Mouse (Mus musculus) midbrain, embryonic 14.5 days (tissue): ENCODE data around the gene Ankrd13b. TPM values are rescaled to one million over a fixed set of nuclear protein-coding genes. Genes with fewer than 3 reads are reported as not detected.

Source experiments
- ATAC-seq: fragments of 200-750 bp; cut with Nextera tagmentation; 2 replicates; pipeline ENCODE4 v1.8.0; 2017; ENCODE audit warnings: moderate number of reproducible peaks, moderate library complexity; ENCODE audit not compliant: low FRiP score, low TSS enrichment
- DNase-seq: peaks from one replicate; pipeline ENCODE4 v3.0.0-alpha.2; 2015
- H3K27ac ChIP-seq: fragments of 300-500 bp; sonication (generic); replicated peaks from 2 replicates; pipeline ENCODE4 v1.5.1; 2014; ENCODE audit warnings: mild to moderate bottlenecking, low read depth, low read length, moderate library complexity
- H3K27me3 ChIP-seq: fragments of 300-500 bp; sonication (generic); 2 replicates; pipeline ENCODE4 v1.6.1; 2014; ENCODE audit warnings: low read length, control low read depth, mixed read lengths; ENCODE audit not compliant: control insufficient read depth, insufficient read depth
- H3K36me3 ChIP-seq: fragments of 300-500 bp; sonication (generic); 2 replicates; pipeline ENCODE4 v1.6.1; 2014; ENCODE audit warnings: low read length, control low read depth; ENCODE audit not compliant: control insufficient read depth, insufficient read depth
- H3K4me1 ChIP-seq: fragments of 300-500 bp; sonication (generic); 2 replicates; pipeline ENCODE4 v1.6.1; 2014; ENCODE audit warnings: mild to moderate bottlenecking, antibody characterized with exemption, low read length, control low read depth; ENCODE audit not compliant: control insufficient read depth, insufficient read depth
- H3K4me2 ChIP-seq: fragments of 300-500 bp; sonication (generic); 2 replicates; pipeline ENCODE4 v1.6.1; 2014; ENCODE audit warnings: mild to moderate bottlenecking, low read length, moderate library complexity
- H3K4me3 ChIP-seq: fragments of 300-500 bp; sonication (generic); replicated peaks from 2 replicates; pipeline ENCODE4 v1.5.1; 2014; ENCODE audit warnings: low read depth, low read length
- H3K9ac ChIP-seq: fragments of 300-500 bp; sonication (generic); replicated peaks from 2 replicates; pipeline ENCODE4 v1.6.1; 2014; ENCODE audit warnings: mild to moderate bottlenecking, low read length, moderate library complexity
- H3K9me3 ChIP-seq: fragments of 300-500 bp; sonication (generic); 2 replicates; pipeline ENCODE4 v1.6.1; 2016; ENCODE audit warnings: low read length, control low read depth, mixed read lengths; ENCODE audit not compliant: control insufficient read depth
- WGBS: fragments of 180-500 bp; shearing (Covaris S2); extraction: QIAGEN DNeasy Blood & Tissue Kit; methylation state at CpG from one replicate; pipeline ENCODE4 v1.1.7; 2014; 5-methylcytosine and 5-hydroxymethylcytosine counted together
- polyA plus RNA-seq: library from polyadenylated mRNA; unstranded; fragments of >200 nt; fragmentation: Nextera tagmentation; extraction: Ambion mirVana; gene quantifications from 2 replicates; pipeline ENCODE4 v1.2.1, GENCODE M21; 2014

The Ankrd13b gene
- polyA plus RNA-seq, 1 experiment from 2014 or later, result 43.7 TPM

- Histone ChIP-seq H3K9ac (no peak overlapping the region), H3K27ac (no peak overlapping the region), H3K4me3 (no peak overlapping the region), H3K27me3 (no peaks in the 10 kb centered on the region), H3K36me3 (peaks cover 45% of the 10 kb centered on the region), H3K4me2 (no peak overlapping the region), H3K9me3 (no peaks in the 10 kb centered on the region), H3K4me1 (no peaks in the 10 kb centered on the region)
- DNase-seq (peak; percentile 74), ATAC-seq (no peak)
- 69% methylated on average over 6 of the region's 6 CpGs for WGBS
These were observed 42.8 kb downstream of the Ankrd13b start for GRCm38 (mm10) chr11:77446628-77447041.

- H3K4me3 ChIP-seq, result no peak overlapping the region
- ATAC-seq, result no peak
These were observed 44.5 kb downstream of the Ankrd13b start for GRCm38 (mm10) chr11:77444939-77445338.

GRCm38 (mm10) chr11:77442186-77443170 lies 47.0 kb downstream of the Ankrd13b start:
- Histone ChIP-seq H3K9me3 (no peaks in the 10 kb centered on the region), H3K4me1 (no peaks in the 10 kb centered on the region), H3K9ac (no peak overlapping the region), H3K4me3 (no peak overlapping the region), H3K36me3 (peaks cover 59% of the 10 kb centered on the region), H3K4me2 (no peak overlapping the region), H3K27ac (no peak overlapping the region), H3K27me3 (no peaks in the 10 kb centered on the region)
- DNase-seq (no peak), ATAC-seq (no peak)
- 87% methylated on average over 7 of the region's 7 CpGs for WGBS

More at GRCm38 (mm10) chr11:77444939-77445338, 44.5 kb downstream of the Ankrd13b start:
- H3K9ac ChIP-seq, result no peak overlapping the region
- no peaks in the 10 kb centered on the region for H3K9me3 ChIP-seq
- H3K36me3 ChIP-seq, result peaks cover 52% of the 10 kb centered on the region
- no peaks in the 10 kb centered on the region for H3K27me3 ChIP-seq
- H3K4me2 ChIP-seq, result no peak overlapping the region
- no peak for DNase-seq
- no peak overlapping the region for H3K27ac ChIP-seq
- 85% methylated on average over 2 of the region's 2 CpGs for WGBS
- H3K4me1 ChIP-seq, result no peaks in the 10 kb centered on the region

- Histone ChIP-seq H3K4me3 (no peak overlapping the region), H3K36me3 (peaks cover 54% of the 10 kb centered on the region), H3K4me1 (no peaks in the 10 kb centered on the region), H3K9me3 (no peaks in the 10 kb centered on the region), H3K27me3 (no peaks in the 10 kb centered on the region), H3K27ac (no peak overlapping the region), H3K4me2 (no peak overlapping the region), H3K9ac (no peak overlapping the region)
- ATAC-seq, result no peak
- WGBS, result 89% methylated on average over 8 of the region's 8 CpGs
- DNase-seq, result no peak
These were observed 48.5 kb downstream of the Ankrd13b start for GRCm38 (mm10) chr11:77441020-77441419.

GRCm38 (mm10) chr11:77440081-77440480 lies 49.4 kb downstream of the Ankrd13b start:
- H3K9ac ChIP-seq, result no peak overlapping the region
- H3K4me3 ChIP-seq, result no peak overlapping the region
- no peaks in the 10 kb centered on the region for H3K9me3 ChIP-seq
- H3K27me3 ChIP-seq, result no peaks in the 10 kb centered on the region
- 88% methylated on average over 9 of the region's 9 CpGs for WGBS
- DNase-seq (no peak), ATAC-seq (no peak)
- no peak overlapping the region for H3K4me2 ChIP-seq
- no peak overlapping the region for H3K27ac ChIP-seq
- peaks cover 54% of the 10 kb centered on the region for H3K36me3 ChIP-seq
- no peaks in the 10 kb centered on the region for H3K4me1 ChIP-seq

GRCm38 (mm10) chr11:77437026-77437425 lies 52.5 kb downstream of the Ankrd13b start:
- H3K4me2 ChIP-seq, result no peak overlapping the region
- no peaks in the 10 kb centered on the region for H3K9me3 ChIP-seq
- no peaks in the 10 kb centered on the region for H3K4me1 ChIP-seq
- H3K27me3 ChIP-seq, result no peaks in the 10 kb centered on the region
- H3K9ac ChIP-seq, result no peak overlapping the region
- H3K4me3 ChIP-seq, result no peak overlapping the region
- no peak for ATAC-seq
- H3K27ac ChIP-seq, result no peak overlapping the region
- no peak for DNase-seq
- H3K36me3 ChIP-seq, result peaks cover 43% of the 10 kb centered on the region
- 92% methylated on average over 2 of the region's 2 CpGs for WGBS

GRCm38 (mm10) chr11:77428446-77428845 lies 61.0 kb downstream of the Ankrd13b start:
- Histone ChIP-seq H3K9ac (no peak overlapping the region), H3K4me1 (no peaks in the 10 kb centered on the region), H3K4me3 (no peak overlapping the region), H3K27ac (no peak overlapping the region), H3K27me3 (no peaks in the 10 kb centered on the region), H3K36me3 (peaks cover 27% of the 10 kb centered on the region), H3K4me2 (no peak overlapping the region), H3K9me3 (no peaks in the 10 kb centered on the region)
- DNase-seq (no peak), ATAC-seq (no peak)
- WGBS, result 91% methylated on average over 1 of the region's 1 CpGs

- no peak overlapping the region for H3K9ac ChIP-seq
- no peaks in the 10 kb centered on the region for H3K4me1 ChIP-seq
- peaks cover 32% of the 10 kb centered on the region for H3K36me3 ChIP-seq
- ATAC-seq (no peak), DNase-seq (no peak)
- no peaks in the 10 kb centered on the region for H3K27me3 ChIP-seq
- no peak overlapping the region for H3K4me2 ChIP-seq
- no peak overlapping the region for H3K27ac ChIP-seq
- 80% methylated on average over 4 of the region's 4 CpGs for WGBS
- no peaks in the 10 kb centered on the region for H3K9me3 ChIP-seq
- H3K4me3 ChIP-seq, result no peak overlapping the region
These were observed 66.2 kb downstream of the Ankrd13b start for GRCm38 (mm10) chr11:77423175-77423859.
